Mouse (Mus musculus) cerebellum, adult 2 months (tissue): ENCODE data around the gene Pdia5.

ENCODE experiments used
- CTCF ChIP-seq: fragments of 200-500 bp; IDR thresholded peaks from 2 replicates; pipeline ENCODE4 v1.5.1; 2011; ENCODE audit warnings: low read depth, mild to moderate bottlenecking, control low read depth, low read length, moderate library complexity, borderline replicate concordance; ENCODE audit not compliant: insufficient read depth
- POLR2A ChIP-seq: fragments of 200-500 bp; IDR thresholded peaks from 2 replicates; pipeline ENCODE4 v1.6.1; 2011; ENCODE audit warnings: low read length, control low read depth, borderline replicate concordance; ENCODE audit not compliant: insufficient read depth

- TF ChIP-seq POLR2A (no peak), CTCF (no peak)
These were observed 133.2 kb downstream of the Pdia5 start for GRCm38 (mm10) chr16:35357449-35357848.
